Mouse (Mus musculus): Measurements from ENCODE around the gene Mocs2. TPM values are rescaled to one million over a fixed set of nuclear protein-coding genes. Genes with fewer than 3 reads are reported as not detected.

The Mocs2 gene
- polyA plus RNA-seq (2014; fragmentation: Illumina TruSeq; extraction: RNeasy Lipid Tissue Mini Kit (QIAGEN cat#74804); ENCODE audit: low read depth, low replicate concordance): 47.9 TPM

DNA sequence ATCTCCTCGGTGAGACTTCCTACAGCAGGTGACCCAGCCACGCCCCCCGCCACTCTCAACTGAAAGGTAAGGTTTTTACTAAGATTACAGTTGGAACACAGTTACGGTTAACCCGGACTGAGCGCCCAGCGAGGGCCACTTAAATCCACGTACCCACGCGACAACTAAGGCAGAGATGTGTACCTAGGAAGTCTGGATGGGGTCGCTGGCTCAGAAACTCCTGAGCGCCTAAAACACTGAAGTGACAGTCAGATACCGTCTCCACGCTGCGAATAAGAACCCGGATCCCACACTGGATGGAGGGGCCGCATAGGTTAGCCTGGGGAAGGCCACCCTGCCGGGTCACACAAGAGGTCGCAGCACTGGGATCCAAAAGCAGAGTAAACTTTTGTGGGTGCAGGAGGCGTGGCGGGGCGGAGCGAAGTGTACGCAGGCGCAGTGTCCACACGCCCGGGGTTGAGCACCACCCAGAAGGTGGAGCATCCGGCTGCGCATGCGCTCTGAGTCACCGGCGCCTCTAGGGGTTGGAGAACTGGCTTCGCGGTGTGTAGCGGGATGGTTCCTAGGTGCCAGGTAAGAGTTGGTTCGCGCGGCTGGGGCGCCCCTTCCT lies at the start of gene Mocs2:
Gene Mocs2 (plus strand): TSS at position 486 of the 610 bp plus-strand sequence.

Other genes starting within 250 kb of the Mocs2 start
- gene Itga2, start 113.9 kb downstream of the Mocs2 start, polyA plus RNA-seq (2014; fragmentation: Illumina TruSeq; extraction: RNeasy Lipid Tissue Mini Kit (QIAGEN cat#74804); ENCODE audit: low read depth, low replicate concordance): 0.18 TPM

All from heart, adult 10 weeks (tissue).